Mouse (Mus musculus): ENCODE measurements around the gene Rflna. TPM values are rescaled to one million over a fixed set of nuclear protein-coding genes. Genes with fewer than 3 reads are reported as not detected.

Rflna gene
- total RNA-seq (2014; fragmentation: Nextera tagmentation) (not detected in 2 replicates), total RNA-seq (2017) (not detected in 2 replicates)

DNA sequence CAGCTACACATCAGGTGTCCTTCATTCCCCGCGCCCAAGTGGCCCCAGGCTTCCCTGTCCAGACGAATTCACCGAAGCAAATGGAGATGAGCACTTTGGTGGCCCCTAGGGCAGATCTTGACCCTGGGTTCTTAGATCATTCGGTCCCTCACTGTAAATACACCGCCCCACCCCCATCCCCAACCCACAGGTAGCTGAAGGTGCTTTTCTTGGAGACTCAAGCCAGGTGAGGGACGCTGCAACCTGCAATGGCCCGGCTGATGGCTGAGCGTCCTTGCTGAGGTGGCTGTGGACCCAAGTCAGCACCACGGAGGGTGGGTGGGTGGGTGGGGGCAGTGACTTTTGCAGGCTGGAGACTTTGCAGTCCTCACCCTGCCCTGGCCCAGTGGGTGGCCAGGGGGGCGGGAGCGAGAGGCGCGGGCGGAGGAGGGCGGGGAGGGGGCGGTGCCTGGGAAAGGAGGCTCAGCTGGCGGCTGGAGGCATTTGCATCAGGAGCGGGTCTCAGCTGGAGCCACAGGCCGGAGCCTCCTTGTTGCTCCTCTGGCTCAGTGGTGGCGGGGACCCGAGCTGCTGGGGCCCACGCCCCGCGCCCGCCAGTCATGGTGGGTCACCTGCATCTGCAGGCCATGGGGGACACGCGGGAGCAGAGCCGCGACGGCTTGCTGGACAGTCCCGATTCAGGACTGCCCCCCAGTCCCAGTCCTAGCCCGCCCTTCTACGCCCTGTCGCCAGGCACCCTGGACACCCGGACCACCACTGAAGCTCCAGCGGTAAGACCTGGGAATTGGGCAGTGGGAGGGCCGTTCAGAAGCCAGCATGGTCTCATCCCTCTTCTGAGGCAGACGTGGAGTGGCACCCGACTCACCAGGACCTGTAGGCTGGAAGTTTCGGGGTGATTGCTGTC is at the start of gene Rflna:
Rflna (plus strand) TSS at position 253 of the 904 bp plus-strand sequence.
- ATAC-seq (replicated peaks; ENCODE audit: low FRiP score, low TSS enrichment, poor library complexity, severe bottlenecking): no peak

GRCm38 (mm10) chr5:124954404-124955305 is 48.4 kb upstream of the Rflna start:
- ATAC-seq (replicated peaks; ENCODE audit: low FRiP score, low TSS enrichment, poor library complexity, severe bottlenecking): no peak

DNA sequence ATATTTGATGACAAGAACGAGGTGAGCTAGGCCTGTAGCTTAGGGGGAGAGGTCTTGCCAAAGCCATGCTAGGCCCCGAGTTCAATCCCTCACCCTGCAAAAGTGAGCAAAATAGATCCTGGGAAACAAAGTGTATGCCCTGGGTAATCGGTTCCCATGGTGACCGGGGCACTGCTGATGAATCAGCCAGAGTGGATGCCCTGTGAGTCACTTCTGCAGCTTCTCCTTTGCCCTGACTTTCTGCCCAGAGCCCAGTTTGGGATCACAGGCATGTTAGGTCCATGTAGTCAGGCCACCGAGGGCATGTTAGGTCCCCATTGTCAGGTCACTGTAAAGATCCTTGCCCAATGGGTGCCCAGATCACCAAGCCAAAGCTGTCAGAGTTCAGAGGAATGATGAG is 45.5 kb upstream of the Rflna start:
- no peak for ATAC-seq (replicated peaks; ENCODE audit: low FRiP score, low TSS enrichment, poor library complexity, severe bottlenecking)

DNA sequence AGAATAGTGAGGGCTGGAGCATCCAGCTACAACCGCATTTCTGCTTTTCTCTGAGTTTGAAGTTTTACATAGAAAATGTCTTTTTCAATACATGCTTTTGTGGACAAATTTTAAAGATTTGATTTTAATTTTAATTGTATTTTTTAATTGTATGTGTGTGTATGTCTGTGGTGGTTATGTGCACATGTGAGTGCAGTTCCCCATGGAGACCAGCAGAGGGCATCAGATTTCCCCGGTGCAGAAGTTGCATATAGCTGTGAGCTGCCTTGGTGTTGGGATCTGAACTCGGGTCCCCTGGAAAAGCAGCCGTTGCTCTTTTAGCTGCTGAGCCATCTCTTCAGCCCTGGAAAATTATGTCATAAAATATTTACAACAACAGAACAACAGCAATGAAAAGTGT is 43.9 kb upstream of the Rflna start:
- no peak for ATAC-seq (replicated peaks; ENCODE audit: low FRiP score, low TSS enrichment, poor library complexity, severe bottlenecking)

DNA sequence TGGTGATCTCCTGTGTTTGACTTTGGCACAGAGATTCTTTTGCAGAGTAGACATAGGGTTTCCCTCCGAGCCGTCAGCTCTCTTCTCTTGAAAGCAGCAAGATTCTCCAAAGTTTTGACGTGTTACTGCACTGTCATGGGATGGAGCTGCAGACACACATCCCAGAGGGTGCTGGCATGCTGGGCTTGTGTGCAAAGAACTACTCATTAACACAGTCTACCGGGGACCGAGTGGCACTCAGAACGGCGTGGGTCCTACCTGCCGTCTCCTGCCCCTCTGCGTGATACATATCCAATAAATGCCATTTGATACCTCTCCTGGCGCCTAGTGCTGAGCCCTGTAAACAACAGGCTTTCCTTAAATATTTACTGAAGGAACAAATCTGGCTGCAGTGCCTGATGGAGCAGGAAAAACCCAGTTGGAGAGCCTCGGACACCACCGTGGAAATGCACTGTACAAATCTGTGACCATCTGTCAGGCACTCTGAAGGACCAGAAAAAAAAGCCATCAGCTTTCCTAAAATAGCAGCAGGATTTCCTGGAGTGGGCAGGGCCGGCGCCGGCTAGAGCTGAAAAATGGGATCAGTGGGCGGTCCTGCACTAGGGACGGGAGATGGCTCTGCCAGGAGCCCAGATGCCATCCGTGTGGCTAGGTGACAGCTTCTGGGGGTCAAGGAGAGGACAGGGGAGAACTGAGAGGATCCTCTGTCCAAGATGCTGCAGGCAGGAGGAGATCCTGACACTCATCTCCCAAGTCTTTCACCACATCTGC is 42.7 kb upstream of the Rflna start:
- no peak for ATAC-seq (replicated peaks; ENCODE audit: low FRiP score, low TSS enrichment, poor library complexity, severe bottlenecking)

DNA sequence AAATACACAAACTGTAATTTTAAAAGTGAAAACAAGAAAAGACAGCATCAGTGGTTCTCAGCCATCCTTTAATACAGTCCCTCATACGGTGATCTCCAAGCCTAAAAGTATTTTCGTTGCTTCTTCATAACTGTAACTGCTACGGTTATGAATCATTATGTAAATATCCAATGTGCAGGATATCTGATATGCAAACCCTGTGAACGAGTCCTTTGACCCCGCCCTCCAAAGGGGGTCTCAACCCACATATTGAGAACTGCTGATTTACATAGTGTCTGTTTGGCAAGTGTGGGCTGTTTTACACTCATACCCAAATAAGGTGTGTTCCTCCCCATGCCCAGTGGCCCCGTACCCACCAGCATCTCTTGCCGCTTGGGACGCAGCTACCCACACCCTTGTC is 41.6 kb upstream of the Rflna start:
- no peak for ATAC-seq (replicated peaks; ENCODE audit: low FRiP score, low TSS enrichment, poor library complexity, severe bottlenecking)

DNA sequence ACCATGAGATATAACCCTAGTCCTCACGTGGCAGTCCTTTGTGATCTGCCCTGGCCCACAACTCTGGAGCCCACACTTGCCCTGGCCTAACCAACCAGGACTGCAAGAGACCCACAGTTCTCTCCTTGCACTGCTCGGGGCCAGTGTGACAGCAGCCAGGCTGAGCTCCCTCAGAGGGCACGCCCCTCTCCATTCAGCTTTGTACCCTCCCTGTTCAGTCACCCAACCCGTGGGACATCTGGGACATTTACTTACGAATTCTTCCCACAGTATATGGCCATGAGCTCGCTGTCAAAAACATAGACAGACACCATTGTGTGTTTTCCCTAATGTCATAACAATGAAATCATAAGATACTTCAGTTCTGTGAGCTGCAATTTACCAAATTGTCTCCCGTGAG is 40.3 kb upstream of the Rflna start:
- ATAC-seq (replicated peaks; ENCODE audit: low FRiP score, low TSS enrichment, poor library complexity, severe bottlenecking): no peak

- ATAC-seq (replicated peaks; ENCODE audit: low FRiP score, low TSS enrichment, poor library complexity, severe bottlenecking): no peak
Measured at GRCm38 (mm10) chr5:124963806-124964672, 39.0 kb upstream of the Rflna start.

- ATAC-seq (replicated peaks; ENCODE audit: low FRiP score, low TSS enrichment, poor library complexity, severe bottlenecking): no peak
Measured at GRCm38 (mm10) chr5:124966622-124967332, 36.2 kb upstream of the Rflna start.

GRCm38 (mm10) chr5:124969790-124970189 is 33.2 kb upstream of the Rflna start:
- ATAC-seq (replicated peaks; ENCODE audit: low FRiP score, low TSS enrichment, poor library complexity, severe bottlenecking): no peak

DNA sequence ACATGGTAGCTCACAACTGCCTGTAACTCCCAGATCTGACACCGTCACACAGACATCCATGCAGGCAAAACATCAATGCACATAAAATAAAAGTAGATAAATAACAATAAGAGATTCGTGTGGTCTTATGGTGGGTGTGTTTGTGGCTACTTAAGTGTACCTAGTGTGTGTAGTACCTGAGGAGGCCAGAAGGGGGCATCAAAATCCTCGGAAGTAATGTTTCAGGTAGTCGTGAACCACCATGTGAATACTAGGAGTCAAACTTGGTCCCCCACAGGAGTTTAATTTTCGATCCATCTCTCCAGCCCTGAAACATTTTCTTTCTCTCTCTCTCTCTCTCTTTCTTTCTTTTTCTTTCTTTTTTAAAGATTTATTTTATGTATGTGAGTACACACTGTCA is 16.8 kb upstream of the Rflna start:
- no peak for ATAC-seq (replicated peaks; ENCODE audit: low FRiP score, low TSS enrichment, poor library complexity, severe bottlenecking)

DNA sequence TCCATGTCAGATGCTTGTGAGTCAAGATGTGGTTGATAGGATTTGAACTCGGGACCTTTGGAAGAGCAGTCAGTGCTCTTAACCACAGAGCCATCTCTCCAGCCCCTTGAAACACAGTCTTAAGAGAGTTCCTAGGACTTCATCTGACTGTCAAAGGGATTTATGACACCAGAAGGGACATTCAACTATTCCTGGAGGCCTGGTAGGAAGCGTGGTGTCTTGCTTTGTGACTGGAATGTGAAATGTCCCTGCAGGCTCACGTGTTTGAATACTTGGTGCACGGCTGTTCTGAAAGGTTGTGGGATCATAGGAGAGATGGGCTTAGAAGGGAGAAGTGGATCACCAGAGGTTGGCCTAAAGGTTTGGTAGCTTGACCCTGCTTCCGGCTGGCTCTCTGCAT is 16.4 kb upstream of the Rflna start:
- no peak for ATAC-seq (replicated peaks; ENCODE audit: low FRiP score, low TSS enrichment, poor library complexity, severe bottlenecking)

GRCm38 (mm10) chr5:124989724-124990123 is 13.3 kb upstream of the Rflna start:
- ATAC-seq (replicated peaks; ENCODE audit: low FRiP score, low TSS enrichment, poor library complexity, severe bottlenecking): no peak

GRCm38 (mm10) chr5:124992323-124992722 is 10.7 kb upstream of the Rflna start:
- no peak for ATAC-seq (replicated peaks; ENCODE audit: low FRiP score, low TSS enrichment, poor library complexity, severe bottlenecking)

DNA sequence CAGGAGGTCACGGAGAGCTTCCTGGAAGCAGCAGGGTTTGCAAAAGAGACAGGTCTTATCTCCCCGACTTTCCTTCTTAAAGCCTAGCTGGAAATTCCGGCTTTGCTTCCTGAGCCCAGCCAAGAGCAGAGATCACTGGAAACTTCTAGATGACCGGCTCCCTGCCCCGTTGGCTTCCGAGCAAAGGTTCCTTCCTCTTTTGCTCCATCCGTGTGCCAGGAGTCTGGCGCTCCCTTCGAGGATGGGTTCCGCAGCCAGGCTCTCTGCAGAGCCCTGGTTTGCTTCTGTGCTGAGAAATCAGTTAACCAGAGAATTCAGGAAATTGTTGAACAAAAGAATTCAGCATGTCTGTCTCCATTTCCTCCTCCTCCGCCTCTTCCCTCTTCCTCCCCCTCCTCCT is 10.1 kb upstream of the Rflna start:
- no peak for ATAC-seq (replicated peaks; ENCODE audit: low FRiP score, low TSS enrichment, poor library complexity, severe bottlenecking)

DNA sequence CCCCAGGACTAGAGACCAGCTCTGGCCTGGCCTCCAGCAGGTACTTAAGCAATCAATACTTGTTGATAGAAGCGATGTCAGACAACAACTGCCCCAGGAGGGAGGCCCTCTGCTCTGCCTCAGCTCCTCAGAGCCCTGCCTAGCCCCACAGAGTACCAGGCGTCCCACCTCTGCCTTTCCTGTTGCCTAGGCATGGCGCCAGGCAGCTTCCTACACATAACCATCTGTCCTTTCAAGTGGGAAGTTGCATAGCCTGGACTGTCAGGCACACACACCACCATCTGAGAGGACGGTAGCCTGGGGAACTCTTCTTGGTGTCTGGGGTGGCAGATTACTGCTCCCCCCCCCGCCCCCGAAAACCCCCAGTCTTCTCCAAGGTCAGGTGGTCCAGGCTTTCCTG is 6.2 kb upstream of the Rflna start:
- no peak for ATAC-seq (replicated peaks; ENCODE audit: low FRiP score, low TSS enrichment, poor library complexity, severe bottlenecking)

- ATAC-seq (replicated peaks; ENCODE audit: low FRiP score, low TSS enrichment, poor library complexity, severe bottlenecking): no peak
Measured at GRCm38 (mm10) chr5:124997913-124998312, 5.1 kb upstream of the Rflna start.

- ATAC-seq (replicated peaks; ENCODE audit: low FRiP score, low TSS enrichment, poor library complexity, severe bottlenecking): no peak
Measured at GRCm38 (mm10) chr5:125000756-125001250, 2.2 kb upstream of the Rflna start.

Measured in megakaryocyte-erythroid progenitor cell, adult 5-6 weeks (primary cell).